Mouse (Mus musculus) embryonic facial prominence, embryonic 15.5 days (tissue): ENCODE results near the gene Kif5c. TPM values are rescaled to one million over a fixed set of nuclear protein-coding genes. Genes with fewer than 3 reads are reported as not detected.

Experiments
- ATAC-seq: fragments of 200-750 bp; cut with Nextera tagmentation; 2 replicates; pipeline ENCODE4 v1.8.0; 2017; ENCODE audit warnings: low read depth, moderate TSS enrichment; ENCODE audit not compliant: insufficient number of reproducible peaks, low FRiP score, low TSS enrichment
- H3K27ac ChIP-seq: fragments of 300-500 bp; sonication (generic); replicated peaks from 2 replicates; pipeline ENCODE4 v1.5.1; 2015; ENCODE audit warnings: mild to moderate bottlenecking, inconsistent platforms
- H3K27me3 ChIP-seq: fragments of 300-500 bp; sonication (generic); 2 replicates; pipeline ENCODE4 v1.6.1; 2015; ENCODE audit warnings: inconsistent platforms
- H3K36me3 ChIP-seq: fragments of 300-500 bp; sonication (generic); 2 replicates; pipeline ENCODE4 v1.6.1; 2015; ENCODE audit warnings: mild to moderate bottlenecking, inconsistent platforms
- H3K4me1 ChIP-seq: fragments of 300-500 bp; sonication (generic); 2 replicates; pipeline ENCODE4 v1.6.1; 2015; ENCODE audit warnings: inconsistent platforms
- H3K4me2 ChIP-seq: fragments of 300-500 bp; sonication (generic); replicated peaks from 2 replicates; pipeline ENCODE4 v1.6.1; 2015; ENCODE audit warnings: mild to moderate bottlenecking, inconsistent platforms
- H3K4me3 ChIP-seq: fragments of 300-500 bp; sonication (generic); replicated peaks from 2 replicates; pipeline ENCODE4 v1.5.1; 2015; ENCODE audit warnings: mild to moderate bottlenecking, inconsistent platforms
- H3K9ac ChIP-seq: fragments of 300-500 bp; sonication (generic); 2 replicates; pipeline ENCODE4 v1.6.1; 2015; ENCODE audit warnings: inconsistent platforms
- H3K9me3 ChIP-seq: fragments of 300-500 bp; sonication (generic); replicated peaks from 2 replicates; pipeline ENCODE4 v1.6.1; 2016; ENCODE audit warnings: inconsistent platforms
- WGBS: fragments of 180-500 bp; shearing (Covaris S2); methylation state at CpG from one replicate; pipeline ENCODE4 v1.1.7; 2015; 5-methylcytosine and 5-hydroxymethylcytosine counted together
- polyA plus RNA-seq: library from polyadenylated mRNA; unstranded; fragments of >200 nt; fragmentation: Nextera tagmentation; extraction: Ambion mirVana; gene quantifications from 2 replicates; pipeline ENCODE4 v1.2.1, GENCODE M21; 2015

Gene Kif5c
- polyA plus RNA-seq, 1 experiment from 2014 or later = 6.5 TPM

DNA sequence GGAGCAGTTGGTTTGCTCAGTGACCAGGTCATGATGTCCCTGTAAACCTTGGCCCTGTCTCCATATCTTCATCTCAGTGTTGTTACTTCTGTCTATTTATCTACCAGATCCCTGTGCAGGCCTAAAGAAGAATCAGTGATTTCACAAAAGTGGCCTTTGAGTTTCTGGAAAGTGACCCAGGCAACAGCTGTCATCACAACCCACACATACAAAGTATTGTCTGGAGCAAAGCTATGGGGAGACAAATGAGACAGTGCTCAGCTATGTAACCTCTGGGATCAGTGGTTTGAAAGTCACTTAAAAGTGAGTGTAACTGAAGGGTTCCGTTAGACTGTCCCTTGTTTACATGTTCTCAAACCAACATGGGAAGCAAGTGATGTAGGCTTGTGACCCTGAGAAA, 32.6 kb downstream of the Kif5c start:
- H3K4me2 ChIP-seq = no peak overlapping the region
- H3K27me3 ChIP-seq = no peaks in the 10 kb centered on the region
- H3K4me3 ChIP-seq = no peak overlapping the region
- H3K9me3 ChIP-seq = no peaks in the 10 kb centered on the region
- no peak overlapping the region for H3K27ac ChIP-seq
- no peaks in the 10 kb centered on the region for H3K36me3 ChIP-seq
- no peak overlapping the region for H3K9ac ChIP-seq
- no peak for ATAC-seq
- WGBS = 74% methylated on average over 1 of the region's 1 CpGs
- 0 out of 2 replicates have a peak, but pooled peaks cover 4% of the 10 kb centered on the region for H3K4me1 ChIP-seq

DNA sequence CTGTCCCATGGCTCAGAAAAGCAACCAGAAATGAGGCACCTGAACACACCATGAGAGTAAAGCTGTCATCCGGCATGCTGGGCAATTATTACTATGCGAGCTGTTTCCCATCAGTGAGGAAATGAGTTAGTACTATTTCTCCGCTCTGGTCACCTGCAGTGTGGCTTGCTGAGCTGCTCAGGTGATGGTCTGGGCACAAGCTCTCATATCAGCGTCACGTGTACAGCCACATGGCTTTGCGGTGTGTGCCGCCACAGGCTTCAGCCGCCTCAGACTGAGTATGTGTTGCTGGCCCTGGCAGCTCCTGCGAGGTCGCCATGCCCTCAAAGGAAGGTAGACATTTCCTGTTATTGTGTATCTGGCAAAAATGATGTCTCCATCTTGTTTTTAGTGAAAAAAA, 35.5 kb downstream of the Kif5c start:
- Histone ChIP-seq H3K4me3 (no peak overlapping the region), H3K27ac (no peak overlapping the region), H3K27me3 (no peaks in the 10 kb centered on the region), H3K9me3 (no peaks in the 10 kb centered on the region), H3K4me1 (0 out of 2 replicates have a peak, but pooled peaks cover 4% of the 10 kb centered on the region), H3K9ac (no peak overlapping the region), H3K36me3 (no peaks in the 10 kb centered on the region), H3K4me2 (no peak overlapping the region)
- WGBS = 84% methylated on average over 10 of the region's 10 CpGs
- no peak for ATAC-seq

GRCm38 (mm10) chr2:49655195-49655873, 36.2 kb downstream of the Kif5c start:
- H3K4me3 ChIP-seq = no peak overlapping the region
- H3K4me2 ChIP-seq = no peak overlapping the region
- no peak overlapping the region for H3K27ac ChIP-seq
- no peak overlapping the region for H3K9ac ChIP-seq
- no peaks in the 10 kb centered on the region for H3K27me3 ChIP-seq
- WGBS = 75% methylated on average over 11 of the region's 11 CpGs
- no peak for ATAC-seq
- no peaks in the 10 kb centered on the region for H3K36me3 ChIP-seq
- no peaks in the 10 kb centered on the region for H3K9me3 ChIP-seq
- H3K4me1 ChIP-seq = 0 out of 2 replicates have a peak, but pooled peaks cover 7% of the 10 kb centered on the region

- Histone ChIP-seq H3K4me3 (no peak overlapping the region), H3K27me3 (no peaks in the 10 kb centered on the region), H3K4me1 (0 out of 2 replicates have a peak, but pooled peaks cover 7% of the 10 kb centered on the region), H3K4me2 (no peak overlapping the region), H3K9ac (no peak overlapping the region), H3K27ac (no peak overlapping the region), H3K36me3 (no peaks in the 10 kb centered on the region), H3K9me3 (no peaks in the 10 kb centered on the region)
- no peak for ATAC-seq
- 91% methylated on average over 3 of the region's 3 CpGs for WGBS
Measured at GRCm38 (mm10) chr2:49655874-49656195, 36.7 kb downstream of the Kif5c start.

GRCm38 (mm10) chr2:49656988-49657387, 37.9 kb downstream of the Kif5c start:
- 86% methylated on average over 2 of the region's 2 CpGs for whole genome bisulfite sequencing
- Histone ChIP-seq H3K4me3 (no peak overlapping the region), H3K36me3 (no peaks in the 10 kb centered on the region), H3K9me3 (no peaks in the 10 kb centered on the region), H3K4me1 (0 out of 2 replicates have a peak, but pooled peaks cover 7% of the 10 kb centered on the region), H3K9ac (no peak overlapping the region), H3K27me3 (no peaks in the 10 kb centered on the region), H3K4me2 (no peak overlapping the region), H3K27ac (no peak overlapping the region)
- ATAC-seq = no peak

DNA sequence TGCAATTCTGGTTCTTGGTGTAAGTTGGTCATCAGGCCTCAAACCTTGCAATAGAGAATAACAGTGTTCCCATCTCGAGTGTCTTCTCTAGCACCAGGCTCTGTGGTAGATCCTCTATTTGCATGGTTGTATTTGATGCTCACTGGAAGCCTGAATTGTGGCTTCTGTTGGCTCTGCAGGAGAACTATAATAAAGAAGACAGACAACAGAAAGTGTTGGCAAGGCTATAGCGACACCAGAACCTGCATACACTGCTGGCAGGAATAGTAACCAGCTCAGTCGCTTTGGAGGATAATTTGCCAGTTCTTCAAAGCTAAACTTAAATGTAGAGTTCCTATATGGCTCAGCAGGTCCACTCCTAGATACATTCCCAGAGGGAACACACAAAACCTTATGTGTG, 38.6 kb downstream of the Kif5c start:
- H3K4me2 ChIP-seq = no peak overlapping the region
- H3K9me3 ChIP-seq = no peaks in the 10 kb centered on the region
- no peaks in the 10 kb centered on the region for H3K27me3 ChIP-seq
- H3K36me3 ChIP-seq = no peaks in the 10 kb centered on the region
- H3K4me1 ChIP-seq = 0 out of 2 replicates have a peak, but pooled peaks cover 7% of the 10 kb centered on the region
- WGBS = 85% methylated on average over 3 of the region's 3 CpGs
- H3K9ac ChIP-seq = no peak overlapping the region
- no peak for ATAC-seq
- no peak overlapping the region for H3K27ac ChIP-seq
- H3K4me3 ChIP-seq = no peak overlapping the region

DNA sequence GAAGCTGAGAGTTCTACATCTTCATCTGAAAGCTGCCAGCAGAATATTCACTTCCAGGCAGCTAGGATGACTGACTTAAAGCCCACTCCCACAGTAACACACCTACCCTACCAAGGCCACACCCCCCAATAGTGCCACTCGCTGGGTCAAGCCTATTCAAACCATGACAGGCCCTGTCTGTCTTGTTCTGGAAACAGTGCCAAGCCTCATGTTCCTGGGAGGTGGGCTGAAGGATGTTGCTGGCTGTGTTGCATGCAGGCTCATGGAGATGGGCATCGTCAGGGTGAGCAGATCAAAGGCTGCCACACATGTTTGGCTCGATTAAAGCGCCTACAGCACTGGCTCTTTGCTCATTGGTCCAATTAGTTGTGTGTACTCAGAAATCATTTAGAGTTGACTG, 39.9 kb downstream of the Kif5c start:
- Histone ChIP-seq H3K4me1 (0 out of 2 replicates have a peak, but pooled peaks cover 7% of the 10 kb centered on the region), H3K9ac (no peak overlapping the region), H3K4me3 (no peak overlapping the region), H3K4me2 (no peak overlapping the region), H3K9me3 (no peaks in the 10 kb centered on the region), H3K27ac (no peak overlapping the region), H3K36me3 (no peaks in the 10 kb centered on the region), H3K27me3 (no peaks in the 10 kb centered on the region)
- 56% methylated on average over 4 of the region's 4 CpGs for WGBS
- ATAC-seq = no peak

DNA sequence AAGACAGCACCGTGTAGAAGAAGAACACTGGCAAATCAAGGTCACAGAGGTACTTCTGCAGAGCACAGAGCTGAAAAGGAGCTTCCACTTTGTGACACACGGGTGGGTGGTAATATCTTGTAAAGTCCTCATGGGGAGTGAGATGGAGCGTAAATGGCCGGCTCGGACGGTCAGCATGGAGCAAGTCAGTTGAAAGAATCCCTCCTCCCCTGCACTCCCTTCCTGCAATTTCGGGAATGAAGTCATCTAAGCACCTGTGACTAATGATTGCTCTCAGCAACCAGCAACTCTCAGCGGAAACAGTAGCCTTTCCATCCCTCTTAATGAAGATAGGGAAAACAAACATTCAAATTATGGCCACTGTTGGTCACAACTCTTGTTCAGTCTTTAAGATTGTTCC, 40.9 kb downstream of the Kif5c start:
- no peak overlapping the region for H3K27ac ChIP-seq
- WGBS = 45% methylated on average over 8 of the region's 8 CpGs
- ATAC-seq = no peak

GRCm38 (mm10) chr2:49660375-49660923, 41.4 kb downstream of the Kif5c start:
- 66% methylated on average over 12 of the region's 12 CpGs for WGBS
- Histone ChIP-seq H3K36me3 (no peaks in the 10 kb centered on the region), H3K9ac (no peak overlapping the region), H3K27ac (no peak overlapping the region), H3K27me3 (no peaks in the 10 kb centered on the region), H3K4me2 (no peak overlapping the region), H3K4me3 (no peak overlapping the region), H3K4me1 (0 out of 2 replicates have a peak, but pooled peaks cover 7% of the 10 kb centered on the region), H3K9me3 (no peaks in the 10 kb centered on the region)
- no peak for ATAC-seq

More for the DNA sequence above, 40.9 kb downstream of the Kif5c start:
- Histone ChIP-seq H3K4me1 (0 out of 2 replicates have a peak, but pooled peaks cover 7% of the 10 kb centered on the region), H3K4me2 (no peak overlapping the region), H3K36me3 (no peaks in the 10 kb centered on the region), H3K9me3 (no peaks in the 10 kb centered on the region), H3K9ac (no peak overlapping the region), H3K4me3 (no peak overlapping the region), H3K27me3 (no peaks in the 10 kb centered on the region)

- Histone ChIP-seq H3K27me3 (no peaks in the 10 kb centered on the region), H3K9ac (no peak overlapping the region), H3K4me1 (0 out of 2 replicates have a peak, but pooled peaks cover 3% of the 10 kb centered on the region), H3K27ac (no peak overlapping the region), H3K4me3 (no peak overlapping the region), H3K9me3 (no peaks in the 10 kb centered on the region), H3K4me2 (no peak overlapping the region), H3K36me3 (no peaks in the 10 kb centered on the region)
- ATAC-seq = no peak
Measured at GRCm38 (mm10) chr2:49661348-49661747, 42.2 kb downstream of the Kif5c start.

GRCm38 (mm10) chr2:49661872-49662271, 42.8 kb downstream of the Kif5c start:
- Histone ChIP-seq H3K27me3 (no peaks in the 10 kb centered on the region), H3K9me3 (no peaks in the 10 kb centered on the region), H3K4me2 (no peak overlapping the region), H3K4me3 (no peak overlapping the region), H3K36me3 (no peaks in the 10 kb centered on the region), H3K4me1 (0 out of 2 replicates have a peak, but pooled peaks cover 3% of the 10 kb centered on the region), H3K9ac (no peak overlapping the region), H3K27ac (no peak overlapping the region)
- no peak for ATAC-seq
- WGBS = 86% methylated on average over 3 of the region's 3 CpGs
